Mouse (Mus musculus) intestine, embryonic 15.5 days (tissue): ENCODE data around the gene Krba1. TPM values are rescaled to one million over a fixed set of nuclear protein-coding genes. Genes with fewer than 3 reads are reported as not detected.
A peak's percentile ranks its signal among the peaks of the same experiment; 100 is the strongest.

Experiments used
- ATAC-seq: fragments of 200-750 bp; cut with Nextera tagmentation; 2 replicates; pipeline ENCODE4 v1.8.0; 2017; ENCODE audit warnings: moderate TSS enrichment, moderate library complexity
- H3K27ac ChIP-seq: fragments of 300-500 bp; sonication (generic); 2 replicates; pipeline ENCODE4 v1.5.1; 2015; ENCODE audit warnings: mild to moderate bottlenecking, inconsistent platforms
- H3K27me3 ChIP-seq: fragments of 300-500 bp; sonication (generic); replicated peaks from 2 replicates; pipeline ENCODE4 v1.6.1; 2015; ENCODE audit warnings: inconsistent platforms
- H3K36me3 ChIP-seq: fragments of 300-500 bp; sonication (generic); 2 replicates; pipeline ENCODE4 v1.6.1; 2015; ENCODE audit warnings: inconsistent platforms
- H3K4me1 ChIP-seq: fragments of 300-500 bp; sonication (generic); replicated peaks from 2 replicates; pipeline ENCODE4 v1.6.1; 2015; ENCODE audit warnings: inconsistent platforms
- H3K4me2 ChIP-seq: fragments of 300-500 bp; sonication (generic); replicated peaks from 2 replicates; pipeline ENCODE4 v1.6.1; 2015; ENCODE audit warnings: mild to moderate bottlenecking, inconsistent platforms
- H3K4me3 ChIP-seq: fragments of 300-500 bp; sonication (generic); replicated peaks from 2 replicates; pipeline ENCODE4 v1.5.1; 2015; ENCODE audit warnings: inconsistent platforms
- H3K9ac ChIP-seq: fragments of 300-500 bp; sonication (generic); 2 replicates; pipeline ENCODE4 v1.6.1; 2015; ENCODE audit warnings: inconsistent platforms
- H3K9me3 ChIP-seq: fragments of 300-500 bp; sonication (generic); 2 replicates; pipeline ENCODE4 v1.6.1; 2016; ENCODE audit warnings: inconsistent platforms
- WGBS: fragments of 180-500 bp; shearing (Covaris S2); methylation state at CpG from one replicate; pipeline ENCODE4 v1.1.7; 2015; 5-methylcytosine and 5-hydroxymethylcytosine counted together
- polyA plus RNA-seq: library from polyadenylated mRNA; unstranded; fragments of >200 nt; fragmentation: Nextera tagmentation; extraction: Ambion mirVana; gene quantifications from 2 replicates; pipeline ENCODE4 v1.2.1, GENCODE M21; 2015

Krba1 gene
- polyA plus RNA-seq, 1 experiment from 2014 or later = 14.2 TPM

GRCm38 (mm10) chr6:48428769-48429557 is 33.6 kb downstream of the Krba1 start:
- no peak for ATAC-seq
- 50% methylated on average over 4 of the region's 4 CpGs for WGBS
- no peak overlapping the region for H3K4me3 ChIP-seq
- peaks cover 12% of the 10 kb centered on the region; the same call in 1 of the 2 replicates for H3K4me1 ChIP-seq
- H3K27ac ChIP-seq = no peak overlapping the region
- H3K27me3 ChIP-seq = no peaks in the 10 kb centered on the region
- no peak overlapping the region for H3K4me2 ChIP-seq
- H3K36me3 ChIP-seq = no peaks in the 10 kb centered on the region
- H3K9ac ChIP-seq = no peak overlapping the region
- no peaks in the 10 kb centered on the region for H3K9me3 ChIP-seq

- Histone ChIP-seq H3K27ac (no peak overlapping the region), H3K36me3 (no peaks in the 10 kb centered on the region), H3K27me3 (no peaks in the 10 kb centered on the region), H3K4me3 (no peak overlapping the region), H3K4me1 (peaks cover 12% of the 10 kb centered on the region; the same call in 1 of the 2 replicates), H3K4me2 (no peak overlapping the region), H3K9ac (no peak overlapping the region), H3K9me3 (no peaks in the 10 kb centered on the region)
- 66% methylated on average over 5 of the region's 5 CpGs for WGBS
- ATAC-seq = no peak
Measured at GRCm38 (mm10) chr6:48430748-48431147, 35.4 kb downstream of the Krba1 start.

- H3K9me3 ChIP-seq = no peaks in the 10 kb centered on the region
- no peak overlapping the region for H3K27ac ChIP-seq
- peak; percentile 29 for ATAC-seq
- H3K36me3 ChIP-seq = peaks cover 13% of the 10 kb centered on the region
- H3K4me2 ChIP-seq = no peak overlapping the region
- no peaks in the 10 kb centered on the region for H3K27me3 ChIP-seq
- no peak overlapping the region for H3K4me3 ChIP-seq
- H3K4me1 ChIP-seq = peaks cover 15% of the 10 kb centered on the region
- 30% methylated on average over 12 of the region's 12 CpGs for WGBS
- H3K9ac ChIP-seq = no peak overlapping the region
Measured at GRCm38 (mm10) chr6:48432893-48433816, 37.8 kb downstream of the Krba1 start.

- H3K27ac ChIP-seq = no peak overlapping the region
- no peak overlapping the region for H3K4me2 ChIP-seq
Measured at GRCm38 (mm10) chr6:48434651-48435050, 39.3 kb downstream of the Krba1 start.

GRCm38 (mm10) chr6:48435111-48435510 is 39.7 kb downstream of the Krba1 start:
- peaks cover 25% of the 10 kb centered on the region for H3K36me3 ChIP-seq
- H3K27me3 ChIP-seq = no peaks in the 10 kb centered on the region
- H3K4me2 ChIP-seq = no peak overlapping the region
- no peak overlapping the region for H3K4me3 ChIP-seq
- WGBS = 47% methylated on average over 5 of the region's 5 CpGs
- no peak overlapping the region for H3K9ac ChIP-seq
- no peaks in the 10 kb centered on the region for H3K9me3 ChIP-seq
- H3K27ac ChIP-seq = no peak overlapping the region
- H3K4me1 ChIP-seq = peaks cover 19% of the 10 kb centered on the region
- no peak for ATAC-seq

More at GRCm38 (mm10) chr6:48434651-48435050, 39.3 kb downstream of the Krba1 start:
- peaks cover 25% of the 10 kb centered on the region for H3K36me3 ChIP-seq
- H3K9me3 ChIP-seq = no peaks in the 10 kb centered on the region
- H3K27me3 ChIP-seq = no peaks in the 10 kb centered on the region
- H3K9ac ChIP-seq = no peak overlapping the region
- WGBS = 53% methylated on average over 6 of the region's 6 CpGs
- no peak overlapping the region for H3K4me3 ChIP-seq
- H3K4me1 ChIP-seq = peaks cover 16% of the 10 kb centered on the region
- ATAC-seq = no peak

GRCm38 (mm10) chr6:48435706-48436349 is 40.4 kb downstream of the Krba1 start:
- Histone ChIP-seq H3K4me1 (peaks cover 22% of the 10 kb centered on the region), H3K27ac (no peak overlapping the region), H3K4me2 (no peak overlapping the region), H3K4me3 (no peak overlapping the region), H3K9ac (no peak overlapping the region), H3K9me3 (no peaks in the 10 kb centered on the region), H3K27me3 (no peaks in the 10 kb centered on the region), H3K36me3 (peaks cover 25% of the 10 kb centered on the region)
- WGBS = 64% methylated on average over 5 of the region's 5 CpGs
- ATAC-seq = no peak

- ATAC-seq = no peak
- Histone ChIP-seq H3K9me3 (no peaks in the 10 kb centered on the region), H3K4me2 (no peak overlapping the region), H3K36me3 (peaks cover 36% of the 10 kb centered on the region), H3K9ac (no peak overlapping the region), H3K27ac (no peak overlapping the region), H3K4me3 (no peak overlapping the region), H3K4me1 (peaks cover 23% of the 10 kb centered on the region), H3K27me3 (no peaks in the 10 kb centered on the region)
- 75% methylated on average over 35 of the region's 35 CpGs for WGBS
Measured at GRCm38 (mm10) chr6:48437679-48438376, 42.4 kb downstream of the Krba1 start.

- WGBS = 59% methylated on average over 55 of the region's 55 CpGs
- no peak overlapping the region for H3K9ac ChIP-seq
- H3K4me1 ChIP-seq = peaks cover 21% of the 10 kb centered on the region
- no peak overlapping the region for H3K4me3 ChIP-seq
- no peak for ATAC-seq
- H3K9me3 ChIP-seq = no peaks in the 10 kb centered on the region
- H3K4me2 ChIP-seq = no peak overlapping the region
- no peaks in the 10 kb centered on the region for H3K27me3 ChIP-seq
- no peak overlapping the region for H3K27ac ChIP-seq
- H3K36me3 ChIP-seq = peaks cover 36% of the 10 kb centered on the region
Measured at GRCm38 (mm10) chr6:48438475-48439125, 43.2 kb downstream of the Krba1 start.

GRCm38 (mm10) chr6:48439654-48440053 is 44.3 kb downstream of the Krba1 start:
- peaks cover 20% of the 10 kb centered on the region for H3K4me1 ChIP-seq
- no peak overlapping the region for H3K4me3 ChIP-seq
- H3K9me3 ChIP-seq = no peaks in the 10 kb centered on the region
- H3K27ac ChIP-seq = no peak overlapping the region
- H3K36me3 ChIP-seq = peaks cover 36% of the 10 kb centered on the region
- H3K4me2 ChIP-seq = no peak overlapping the region
- no peaks in the 10 kb centered on the region for H3K27me3 ChIP-seq
- no peak for ATAC-seq
- no peak overlapping the region for H3K9ac ChIP-seq

- H3K9ac ChIP-seq = no peak overlapping the region
- peaks cover 36% of the 10 kb centered on the region for H3K36me3 ChIP-seq
- H3K27me3 ChIP-seq = no peaks in the 10 kb centered on the region
- H3K4me2 ChIP-seq = no peak overlapping the region
- no peak overlapping the region for H3K27ac ChIP-seq
- no peaks in the 10 kb centered on the region for H3K9me3 ChIP-seq
- peaks cover 20% of the 10 kb centered on the region for H3K4me1 ChIP-seq
- no peak overlapping the region for H3K4me3 ChIP-seq
- no peak for ATAC-seq
- WGBS = 46% methylated on average over 14 of the region's 14 CpGs
Measured at GRCm38 (mm10) chr6:48440306-48441014, 45.1 kb downstream of the Krba1 start.
